Mouse (Mus musculus) CD4-positive, CD25-positive, alpha-beta regulatory T cell, adult 4 months (primary cell): ENCODE results near the gene Glrx. TPM values are rescaled to one million over a fixed set of nuclear protein-coding genes. Genes with fewer than 3 reads are reported as not detected.

Source experiments
- ATAC-seq: one replicate; pipeline ENCODE4 v1.8.0; 2017
- polyA plus RNA-seq, 2 experiments: library from polyadenylated mRNA; unstranded; fragments of 100-300 nt; shearing (Covaris generic); gene quantifications; one replicate each; pipeline ENCODE4 v1.2.1; 2017

Gene Glrx
- polyA plus RNA-seq, 2 experiments from 2014 or later, result 240 to 300 TPM

DNA sequence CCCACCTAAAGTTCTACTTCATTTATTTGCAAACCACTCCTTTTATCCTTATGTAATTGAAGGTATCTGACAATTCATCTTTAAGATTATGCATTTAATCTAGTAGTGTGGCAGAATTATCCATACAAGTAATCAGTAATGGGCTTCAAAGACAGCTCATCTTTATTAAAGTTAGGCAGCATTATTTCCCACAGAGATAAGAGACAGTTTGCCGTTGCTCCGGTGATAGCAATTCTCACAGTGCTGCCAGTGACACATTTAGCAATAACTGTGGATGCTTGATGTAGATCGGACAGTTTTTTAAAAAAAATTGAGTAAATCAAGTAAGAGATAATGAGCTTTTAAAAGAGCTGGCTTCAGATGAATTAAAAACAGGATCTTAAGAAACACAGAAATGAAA is 52.6 kb downstream of the Glrx start:
- no peak for ATAC-seq

DNA sequence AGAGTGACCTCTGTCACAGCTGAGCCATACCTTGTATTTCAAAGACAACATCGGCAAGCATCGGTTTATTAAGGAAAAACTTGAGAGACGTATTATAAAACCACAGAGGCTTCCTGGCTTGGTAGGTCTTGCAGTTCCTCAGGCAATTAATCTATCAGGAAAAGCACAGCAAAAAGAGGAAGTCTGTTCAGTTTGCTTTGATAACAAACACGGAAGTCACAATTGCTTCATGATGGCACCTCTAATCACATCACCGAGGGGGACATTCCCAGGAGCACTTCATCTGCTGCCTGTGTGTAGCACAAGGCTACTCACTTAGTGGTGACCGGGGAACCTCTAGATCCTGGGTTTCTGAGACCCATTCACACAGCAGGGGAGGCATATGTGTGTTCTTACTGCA is 53.2 kb downstream of the Glrx start:
- ATAC-seq, result no peak

Other genes with a start within 250 kb of the Glrx start
- gene Ell2, start 133.1 kb upstream of the Glrx start, polyA plus RNA-seq, result 1 to 10 TPM; 3.4 to 3.5 TPM
- under 1 TPM; 0.11 to 0.16 TPM for gene Rhobtb3, start 104.1 kb downstream of the Glrx start, polyA plus RNA-seq
- gene Spata9, start 127.3 kb downstream of the Glrx start, polyA plus RNA-seq, result not detected
- gene Rfesd, start 178.9 kb downstream of the Glrx start, polyA plus RNA-seq, result 10 to 100 TPM; 34.3 to 37.4 TPM
- gene Gpr150, start 217.1 kb downstream of the Glrx start, polyA plus RNA-seq, result not detected